Mouse (Mus musculus) megakaryocyte, embryonic 14.5 days (primary cell): ENCODE data around the gene Teddm3.
"Not testable (repeated sequence)": the region's sequence is repeated elsewhere in the genome, so short reads cannot be mapped to it uniquely, and the experiment has no call there.

Experiments used
- FLI1 ChIP-seq: IDR thresholded peaks from 2 replicates; pipeline ENCODE4 v1.6.1; 2012; ENCODE audit warnings: low read length, inconsistent platforms, mixed read lengths
- GATA1 ChIP-seq: IDR thresholded peaks from 3 replicates; pipeline ENCODE4 v1.6.1; 2012; ENCODE audit warnings: mixed read lengths, low read length, inconsistent platforms, borderline replicate concordance

DNA sequence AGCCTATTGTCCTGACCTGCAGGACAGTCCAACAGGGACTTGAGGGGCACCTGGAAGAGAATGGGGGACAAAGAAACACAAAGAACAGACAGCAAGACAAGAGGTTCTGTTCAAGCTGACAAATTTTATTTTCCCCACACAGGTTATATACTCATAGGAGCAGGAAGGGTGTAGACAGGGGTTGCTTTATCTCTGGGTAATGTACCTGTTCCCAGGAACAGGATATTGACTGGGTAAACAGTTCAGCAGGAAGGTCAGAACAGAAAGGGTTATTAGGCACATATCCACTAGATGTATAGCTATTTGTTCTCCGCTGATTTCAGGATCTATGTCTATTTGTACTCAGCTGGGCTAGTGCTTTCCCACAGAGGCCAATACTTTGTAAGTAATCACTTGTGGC is 5.3 kb downstream of the Teddm3 start:
- not testable (repeated sequence) for TF ChIP-seq GATA1, FLI1
